Mouse (Mus musculus) MEL (cell line): ENCODE data around the gene Mthfd2.

ENCODE experiments used
- CTCF ChIP-seq, 3 experiments: IDR thresholded peaks in 2 of 3; conservative IDR thresholded peaks in 1 of 3; 2 replicates each; pipeline ENCODE4 v1.5.1; 2011 to 2012; ENCODE audit warnings: low read length in 3 of 3, low read depth in 2 of 3, mild to moderate bottlenecking in 2 of 3, improper control_type of control experiment in 1 of 3, inconsistent platforms in 1 of 3, mixed read lengths in 1 of 3, moderate library complexity in 1 of 3; ENCODE audit not compliant: control insufficient read depth in 1 of 3, insufficient read depth in 1 of 3, poor library complexity in 1 of 3, severe bottlenecking in 1 of 3
- E2F4 ChIP-seq: IDR thresholded peaks from 2 replicates; pipeline ENCODE4 v1.6.1; 2011; ENCODE audit warnings: low read depth, low read length, improper control_type of control experiment, borderline replicate concordance
- EP300 ChIP-seq, 2 experiments: IDR thresholded peaks; 2 replicates each; pipeline ENCODE4 v1.6.1; 2011; ENCODE audit warnings: improper control_type of control experiment in 2 of 2, low read length in 2 of 2, low read depth in 1 of 2, mild to moderate bottlenecking in 1 of 2
- GATA1 ChIP-seq: IDR thresholded peaks from 2 replicates; pipeline ENCODE4 v1.6.1; 2011; ENCODE audit warnings: low read depth, low read length, improper control_type of control experiment
- MEF2A ChIP-seq: IDR thresholded peaks from 2 replicates; pipeline ENCODE4 v1.6.1; 2014; ENCODE audit warnings: low read depth, mild to moderate bottlenecking, inconsistent platforms, low read length, improper control_type of control experiment; ENCODE audit not compliant: poor library complexity, insufficient replicate concordance, severe bottlenecking; ENCODE audit errors: extremely low read depth
- POLR2A ChIP-seq, 2 experiments: IDR thresholded peaks; 2 replicates each; pipeline ENCODE4 v1.6.1; 2011 to 2012; ENCODE audit warnings: low read length in 2 of 2, mild to moderate bottlenecking in 2 of 2, control low read depth in 1 of 2, improper control_type of control experiment in 1 of 2, low read depth in 1 of 2, moderate library complexity in 1 of 2; ENCODE audit not compliant: control insufficient read depth in 1 of 2, insufficient read depth in 1 of 2, poor library complexity in 1 of 2
- POLR2AphosphoS2 ChIP-seq: IDR thresholded peaks from 2 replicates; pipeline ENCODE4 v1.6.1; 2011; ENCODE audit warnings: low read length, improper control_type of control experiment
- TAL1 ChIP-seq: IDR thresholded peaks from 2 replicates; pipeline ENCODE4 v1.6.1; 2012; ENCODE audit warnings: mild to moderate bottlenecking, inconsistent platforms, low read length, moderate library complexity, mixed read lengths
- ZC3H11A ChIP-seq: IDR thresholded peaks from 2 replicates; pipeline ENCODE4 v1.6.1; 2012; ENCODE audit warnings: low read depth, mild to moderate bottlenecking, inconsistent platforms, low read length, improper control_type of control experiment
- ZNF384 ChIP-seq: IDR thresholded peaks from 2 replicates; pipeline ENCODE4 v1.6.1; 2012; ENCODE audit warnings: low read depth, mild to moderate bottlenecking, inconsistent platforms, low read length, improper control_type of control experiment

DNA sequence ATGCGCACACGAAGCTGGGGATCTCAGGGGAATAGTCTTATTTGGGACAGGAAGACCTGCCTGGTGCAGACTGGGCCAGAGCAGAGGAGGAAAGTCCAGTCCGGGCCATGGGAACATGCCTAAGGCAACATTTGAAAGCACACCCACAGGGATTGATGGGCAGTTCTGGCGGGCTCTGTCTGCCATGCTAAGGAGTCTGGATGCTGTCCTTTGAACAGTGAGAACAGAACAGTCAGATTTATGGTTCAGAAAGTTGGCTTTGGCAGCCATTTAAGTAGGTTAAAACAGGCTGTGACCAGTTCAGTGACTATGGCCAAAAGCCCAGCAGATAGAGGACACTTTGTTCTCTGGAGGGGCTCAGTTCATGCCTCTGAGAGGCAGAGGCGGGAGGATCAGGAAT, 23.4 kb downstream of the Mthfd2 start:
- TF ChIP-seq CTCF (IDR thresholded peaks at IDR 0.05 in 2 of 3, conservative IDR thresholded peaks at IDR 0.05 in 1 of 3; ENCODE audit: control insufficient read depth in 1 of 3, insufficient read depth in 1 of 3, low read depth in 2 of 3, low read length in 3 of 3, poor library complexity in 1 of 3, severe bottlenecking in 1 of 3) (no peak), POLR2A (IDR thresholded peaks at IDR 0.05; ENCODE audit: control insufficient read depth in 1 of 2, insufficient read depth in 1 of 2, low read depth in 1 of 2, low read length in 2 of 2, poor library complexity in 1 of 2) (no peak), POLR2AphosphoS2 (no peak), ZC3H11A (no peak), E2F4 (no peak), TAL1 (no peak), GATA1 (no peak), EP300 (IDR thresholded peaks at IDR 0.05; ENCODE audit: low read depth in 1 of 2, low read length in 2 of 2) (no peak), MEF2A (no peak), ZNF384 (no peak)
